10 mouse cellular contexts compared by ENCODE assay signal in genomic region chr15:78973950-78974349, GRCm38 (mm10). TPM values are rescaled to one million over a fixed set of nuclear protein-coding genes. Genes with fewer than 3 reads are reported as not detected.
A peak's percentile ranks its signal among the peaks of the same experiment; 100 is the strongest.
DNase-seq lines count a peak whose midpoint lies in the region; ATAC-seq and TF ChIP-seq lines count a peak whose summit lies in the region.
"Had no signal": no experiment of that assay in that cellular context is flagged by ENCODE, and none has a peak within 500 bp of the region (broad histone marks: within the 10 kb centered on the region; RNA-seq: fewer than 3 reads in every experiment).

No protein-coding gene starts in this region.

- no peak overlapping the region for H3K27ac ChIP-seq in heart, embryonic 14.5 days (replicated peaks in 1 of 2; ENCODE audit: control insufficient read depth in 1 of 2, insufficient read depth in 1 of 2, low read depth in 2 of 2, low read length in 2 of 2)
- H3K27ac ChIP-seq in heart, embryonic 11.5 days (ENCODE audit: low read depth, low read length) = no peak overlapping the region
- no peak overlapping the region for H3K27ac ChIP-seq in liver, embryonic 14.5 days
- no peak overlapping the region for H3K27ac ChIP-seq in bone marrow, adult 2 months (ENCODE audit: control insufficient read depth, insufficient read depth, low read depth, low read length, poor library complexity)
- H3K27ac ChIP-seq: heart, embryonic 15.5 days had no signal

- TF ChIP-seq EP300 in liver, embryonic 14.5 days (IDR thresholded peaks at IDR 0.05; ENCODE audit: low read depth) = no peak

- no peak for TF ChIP-seq POLR2A in bone marrow, adult 2 months (IDR thresholded peaks at IDR 0.05; ENCODE audit: borderline replicate concordance, control insufficient read depth, low read depth, low read length)

- no peak overlapping the region for H3K4me3 ChIP-seq in heart, embryonic 14.5 days (ENCODE audit: control insufficient read depth in 1 of 2, insufficient read depth in 1 of 2, low read depth in 1 of 2, low read length in 2 of 2)
- H3K4me3 ChIP-seq in heart, embryonic 11.5 days (ENCODE audit: low read depth, low read length) = no peak overlapping the region
- no peak overlapping the region for H3K4me3 ChIP-seq in liver, embryonic 14.5 days (ENCODE audit: insufficient read depth in 1 of 2, low read depth in 2 of 2, low read length in 2 of 2)
- no peak overlapping the region for H3K4me3 ChIP-seq in bone marrow, adult 2 months (replicated peaks; ENCODE audit: control insufficient read depth, low read depth, low read length)
- H3K4me3 ChIP-seq: heart, embryonic 15.5 days had no signal

- H3K9me3 ChIP-seq in heart, embryonic 14.5 days (ENCODE audit: control insufficient read depth, low read length) = no peaks in the 10 kb centered on the region
- no peaks in the 10 kb centered on the region for H3K9me3 ChIP-seq in heart, embryonic 11.5 days (replicated peaks; ENCODE audit: control insufficient read depth, low read length)
- H3K9me3 ChIP-seq in liver, embryonic 14.5 days (ENCODE audit: control insufficient read depth, low read length) = no peaks in the 10 kb centered on the region
- H3K9me3 ChIP-seq: heart, embryonic 15.5 days had no signal

- H3K36me3 ChIP-seq in heart, embryonic 14.5 days (ENCODE audit: control insufficient read depth, insufficient read depth, low read length) = no peaks in the 10 kb centered on the region
- H3K36me3 ChIP-seq in heart, embryonic 11.5 days (ENCODE audit: control insufficient read depth, insufficient read depth, low read length) = no peaks in the 10 kb centered on the region
- no peaks in the 10 kb centered on the region for H3K36me3 ChIP-seq in liver, embryonic 14.5 days (replicated peaks; ENCODE audit: control insufficient read depth, insufficient read depth, low read depth)
- H3K36me3 ChIP-seq: heart, embryonic 15.5 days had no signal

- no peaks in the 10 kb centered on the region for H3K27me3 ChIP-seq in heart, embryonic 14.5 days (ENCODE audit: control insufficient read depth, insufficient read depth, low read length)
- H3K27me3 ChIP-seq in heart, embryonic 11.5 days (ENCODE audit: control insufficient read depth, insufficient read depth, low read length) = 0 out of 2 replicates have a peak, but pooled peaks cover 2% of the 10 kb centered on the region
- no peaks in the 10 kb centered on the region for H3K27me3 ChIP-seq in liver, embryonic 14.5 days (ENCODE audit: control insufficient read depth, insufficient read depth, low read length)
- H3K27me3 ChIP-seq: heart, embryonic 15.5 days had no signal

- no peak overlapping the region for H3K4me2 ChIP-seq in heart, embryonic 14.5 days (ENCODE audit: low read length)
- no peak overlapping the region for H3K4me2 ChIP-seq in heart, embryonic 11.5 days
- H3K4me2 ChIP-seq in liver, embryonic 14.5 days (ENCODE audit: low read depth) = no peak overlapping the region
- H3K4me2 ChIP-seq: heart, embryonic 15.5 days had no signal

- DNase-seq in liver, embryonic 14.5 days (ENCODE audit: low read depth in 3 of 3, low spot score in 3 of 3) = no peak
- DNase-seq in liver = no peak
- peak; percentile 55 for DNase-seq in MN1 (ENCODE audit: low spot score)
- DNase-seq in thymus, postnatal 25 days = no peak
- no peak for DNase-seq in frontal cortex, postnatal 10 days (ENCODE audit: low spot score in 2 of 2)
- DNase-seq: cerebellum, adult 11-12 months had no signal

- ATAC-seq in heart, embryonic 14.5 days (ENCODE audit: insufficient number of reproducible peaks, insufficient read depth, low FRiP score, low read depth) = peak; percentile 8; the same call in 1 of the 2 replicates
- ATAC-seq in heart, embryonic 11.5 days (replicated peaks; ENCODE audit: insufficient number of reproducible peaks, low FRiP score, low TSS enrichment) = no peak
- ATAC-seq in liver, embryonic 14.5 days (ENCODE audit: insufficient read depth) = no peak

- peak; percentile 66 for TF ChIP-seq CTCF in liver, embryonic 14.5 days (IDR thresholded peaks at IDR 0.05; ENCODE audit: low read depth)
- TF ChIP-seq CTCF in bone marrow, adult 2 months (IDR thresholded peaks at IDR 0.05; ENCODE audit: control insufficient read depth, insufficient read depth, low read length) = peak; percentile 33; the same call in 1 of the 2 replicates

- H3K9ac ChIP-seq in heart, embryonic 14.5 days (ENCODE audit: low read length) = no peak overlapping the region
- H3K9ac ChIP-seq in heart, embryonic 11.5 days (ENCODE audit: low read depth, low read length) = no peak overlapping the region
- no peak overlapping the region for H3K9ac ChIP-seq in liver, embryonic 14.5 days (replicated peaks)
- H3K9ac ChIP-seq: heart, embryonic 15.5 days had no signal

- peaks cover 7 to 8% of the 10 kb centered on the region in 2 experiments for H3K4me1 ChIP-seq in heart, embryonic 14.5 days (ENCODE audit: control insufficient read depth in 2 of 2, insufficient read depth in 2 of 2, low read length in 2 of 2)
- H3K4me1 ChIP-seq in heart, embryonic 11.5 days (ENCODE audit: control insufficient read depth, insufficient read depth, low read length) = peaks cover 8% of the 10 kb centered on the region
- peaks cover 2 to 3% of the 10 kb centered on the region in 2 experiments; a peak in 2 of 4 replicates for H3K4me1 ChIP-seq in liver, embryonic 14.5 days (replicated peaks; ENCODE audit: control insufficient read depth in 2 of 2, insufficient read depth in 2 of 2, low read length in 1 of 2)
- peaks cover 5% of the 10 kb centered on the region; the same call in 1 of the 2 replicates for H3K4me1 ChIP-seq in bone marrow, adult 2 months (ENCODE audit: control insufficient read depth, insufficient read depth, low read length)

- 65% methylated on average over 7 of the region's 7 CpGs for WGBS in heart, embryonic 14.5 days
- 66% methylated on average over 7 of the region's 7 CpGs for WGBS in heart, embryonic 11.5 days (ENCODE audit: insufficient replicate concordance)
- 63% methylated on average over 7 of the region's 7 CpGs for WGBS in liver, embryonic 14.5 days (ENCODE audit: insufficient replicate concordance)
- WGBS in bone marrow, adult 2 months = 85% methylated on average over 7 of the region's 7 CpGs

RNA-seq across cellular contexts. Expression of gene Triobp, which starts 26.4 kb away (rescaled TPM):
- polyA plus RNA-seq in heart, embryonic 14.5 days (2014; fragmentation: Nextera tagmentation; extraction: Ambion mirVana) = 34.9 and 41.1 TPM in 2 replicates
- polyA plus RNA-seq in heart, embryonic 11.5 days (2014; fragmentation: Nextera tagmentation; extraction: Ambion mirVana) = 49.5 and 57.8 TPM in 2 replicates
- polyA plus RNA-seq in liver, embryonic 14.5 days (2012; rRNA removed) = 16.1 and 17.0 TPM in 2 replicates
- 12.3 and 13.6 TPM in 2 replicates for polyA plus RNA-seq in liver, embryonic 14.5 days (2014; fragmentation: Nextera tagmentation; extraction: Ambion mirVana)
- 17.0 and 32.9 TPM in 2 replicates for polyA plus RNA-seq in bone marrow, adult 2 months (2011; ENCODE audit: insufficient read depth, insufficient read length, low replicate concordance, missing spikeins)

RNA-seq across cellular contexts. Expression of gene Nol12, which starts 39.2 kb away (rescaled TPM):
- 30.5 and 32.6 TPM in 2 replicates for polyA plus RNA-seq in heart, embryonic 14.5 days (2014; fragmentation: Nextera tagmentation; extraction: Ambion mirVana)
- 43.6 and 51.4 TPM in 2 replicates for polyA plus RNA-seq in heart, embryonic 11.5 days (2014; fragmentation: Nextera tagmentation; extraction: Ambion mirVana)
- polyA plus RNA-seq in liver, embryonic 14.5 days (2012; rRNA removed) = 7.9 and 17.5 TPM in 2 replicates
- polyA plus RNA-seq in liver, embryonic 14.5 days (2014; fragmentation: Nextera tagmentation; extraction: Ambion mirVana) = 31.9 and 32.7 TPM in 2 replicates
- polyA plus RNA-seq in bone marrow, adult 2 months (2011; ENCODE audit: insufficient read depth, insufficient read length, low replicate concordance, missing spikeins) = 14.6 and 30.5 TPM in 2 replicates

RNA-seq across cellular contexts. Expression of gene Lgals1, which starts 47.4 kb away (rescaled TPM):
- 708 and 842 TPM in 2 replicates for polyA plus RNA-seq in heart, embryonic 14.5 days (2014; fragmentation: Nextera tagmentation; extraction: Ambion mirVana)
- polyA plus RNA-seq in heart, embryonic 11.5 days (2014; fragmentation: Nextera tagmentation; extraction: Ambion mirVana) = 541 and 566 TPM in 2 replicates
- polyA plus RNA-seq in liver, embryonic 14.5 days (2012; rRNA removed) = 447 and 459 TPM in 2 replicates
- 641 and 675 TPM in 2 replicates for polyA plus RNA-seq in liver, embryonic 14.5 days (2014; fragmentation: Nextera tagmentation; extraction: Ambion mirVana)
- 75.3 and 222 TPM in 2 replicates for polyA plus RNA-seq in bone marrow, adult 2 months (2011; ENCODE audit: insufficient read depth, insufficient read length, low replicate concordance, missing spikeins)

RNA-seq across cellular contexts. Expression of gene H1f0, which starts 54.3 kb away (rescaled TPM):
- 102 and 117 TPM in 2 replicates for polyA plus RNA-seq in heart, embryonic 14.5 days (2014; fragmentation: Nextera tagmentation; extraction: Ambion mirVana)
- 74.6 and 178 TPM in 2 replicates for polyA plus RNA-seq in heart, embryonic 11.5 days (2014; fragmentation: Nextera tagmentation; extraction: Ambion mirVana)
- polyA plus RNA-seq in liver, embryonic 14.5 days (2012; rRNA removed) = 53.1 and 65.2 TPM in 2 replicates
- 47.8 and 52.8 TPM in 2 replicates for polyA plus RNA-seq in liver, embryonic 14.5 days (2014; fragmentation: Nextera tagmentation; extraction: Ambion mirVana)
- polyA plus RNA-seq in bone marrow, adult 2 months (2011; ENCODE audit: insufficient read depth, insufficient read length, low replicate concordance, missing spikeins) = 30.4 and 32.4 TPM in 2 replicates
